Mouse (Mus musculus) cerebellum, postnatal 14 days (tissue): ENCODE data around the gene Trim45.
A peak's percentile ranks its signal among the peaks of the same experiment; 100 is the strongest.

Experiments used
- DNase-seq, 2 experiments: peaks; one replicate each; pipeline ENCODE4 v3.0.0; 2021; ENCODE audit warnings: mixed read lengths in 2 of 2

Trim45 gene

GRCm38 (mm10) chr3:100932077-100932944, 10.3 kb downstream of the Trim45 start:
- peak in 1 of 2 experiments; percentile 43 for DNase-seq

GRCm38 (mm10) chr3:100935521-100935920, 13.5 kb downstream of the Trim45 start:
- DNase-seq, result no peak

GRCm38 (mm10) chr3:100936201-100936600, 14.2 kb downstream of the Trim45 start:
- DNase-seq, result no peak

GRCm38 (mm10) chr3:100938211-100938610, 16.2 kb downstream of the Trim45 start:
- peak; percentile 59 to 63 for DNase-seq

- DNase-seq, result peak; percentile 38
Measured at GRCm38 (mm10) chr3:100940496-100941037, 18.6 kb downstream of the Trim45 start.

- DNase-seq, result no peak
Measured at GRCm38 (mm10) chr3:100947286-100947685, 25.3 kb downstream of the Trim45 start.

GRCm38 (mm10) chr3:100951531-100951930, 29.5 kb downstream of the Trim45 start:
- peak; percentile 73 to 81 for DNase-seq

GRCm38 (mm10) chr3:100954616-100955015, 32.6 kb downstream of the Trim45 start:
- no peak for DNase-seq

GRCm38 (mm10) chr3:100961007-100961406, 39.0 kb downstream of the Trim45 start:
- no peak for DNase-seq

- DNase-seq, result no peak
Measured at GRCm38 (mm10) chr3:100961501-100961900, 39.5 kb downstream of the Trim45 start.

- DNase-seq, result peak; percentile 76 to 78
Measured at GRCm38 (mm10) chr3:100963849-100964542, 42.0 kb downstream of the Trim45 start.

- peak; percentile 95 to 96 for DNase-seq
Measured at GRCm38 (mm10) chr3:100969176-100969917, 47.3 kb downstream of the Trim45 start, which contains the start of gene Ttf2. Gene Ttf2, minus strand, starts transcription at chr3:100969663.

- peak; percentile 31 to 65 for DNase-seq
Measured at GRCm38 (mm10) chr3:100973906-100974305, 51.9 kb downstream of the Trim45 start.

- DNase-seq, result no peak
Measured at GRCm38 (mm10) chr3:100979290-100979689, 57.3 kb downstream of the Trim45 start.
